Mouse (Mus musculus) left cerebral cortex, adult 9 months (tissue): Measurements from ENCODE around the gene Tsr1.
A peak's percentile ranks its signal among the peaks of the same experiment; 100 is the strongest.

Experiments used
- DNase-seq, 2 experiments: peaks; one replicate each; pipeline ENCODE4 v3.0.0; 2022; ENCODE audit warnings: low spot score in 2 of 2

Tsr1 gene

GRCm38 (mm10) chr11:74896901-74897677, 782 bp upstream of the Tsr1 start, which contains the start of gene Sgsm2:
Gene Sgsm2 (minus strand): TSS chr11:74897060.
- DNase-seq, result peak in 1 of 2 experiments; percentile 63

- no peak for DNase-seq
Observed at GRCm38 (mm10) chr11:74898517-74898827, 601 bp downstream of the Tsr1 start.

- DNase-seq, result no peak
Observed at GRCm38 (mm10) chr11:74901555-74901954, 3.7 kb downstream of the Tsr1 start.

- DNase-seq, result no peak
Observed at GRCm38 (mm10) chr11:74902416-74902815, 4.5 kb downstream of the Tsr1 start.

- DNase-seq, result no peak
Observed at GRCm38 (mm10) chr11:74907850-74908249, 10.0 kb downstream of the Tsr1 start.

- no peak for DNase-seq
Observed at GRCm38 (mm10) chr11:74908618-74909399, 10.9 kb downstream of the Tsr1 start.

GRCm38 (mm10) chr11:74909978-74910377, 12.1 kb downstream of the Tsr1 start:
- DNase-seq, result no peak

GRCm38 (mm10) chr11:74912492-74912891, 14.6 kb downstream of the Tsr1 start:
- no peak for DNase-seq

- peak in 1 of 2 experiments; percentile 22 for DNase-seq
Observed at GRCm38 (mm10) chr11:74919249-74919648, 21.4 kb downstream of the Tsr1 start.

- no peak for DNase-seq
Observed at GRCm38 (mm10) chr11:74924149-74924548, 26.3 kb downstream of the Tsr1 start.

- peak; percentile 71 to 87 for DNase-seq
Observed at GRCm38 (mm10) chr11:74925577-74926387, 27.9 kb downstream of the Tsr1 start, which contains the start of the genes Smg6 and Srr. Gene Smg6 (plus strand): TSS chr11:74925823. Gene Srr (minus strand): TSS chr11:74925948.

GRCm38 (mm10) chr11:74926388-74927005, 28.6 kb downstream of the Tsr1 start:
- no peak for DNase-seq

- DNase-seq, result no peak
Observed at GRCm38 (mm10) chr11:74927236-74927725, 29.4 kb downstream of the Tsr1 start.

- no peak for DNase-seq
Observed at GRCm38 (mm10) chr11:74929111-74929510, 31.2 kb downstream of the Tsr1 start.

- DNase-seq, result no peak
Observed at GRCm38 (mm10) chr11:74930391-74930790, 32.5 kb downstream of the Tsr1 start.

- peak in 1 of 2 experiments; percentile 21 for DNase-seq
Observed at GRCm38 (mm10) chr11:74946348-74946747, 48.5 kb downstream of the Tsr1 start.

- no peak for DNase-seq
Observed at GRCm38 (mm10) chr11:74954901-74955300, 57.0 kb downstream of the Tsr1 start.

GRCm38 (mm10) chr11:74956006-74956405, 58.1 kb downstream of the Tsr1 start:
- no peak for DNase-seq

- DNase-seq, result no peak
Observed at GRCm38 (mm10) chr11:74957600-74957999, 59.7 kb downstream of the Tsr1 start.
